Mouse (Mus musculus) erythroblast, embryonic 14.5 days (primary cell): ENCODE data around the gene Nmral1.
"Not testable (repeated sequence)": the region's sequence is repeated elsewhere in the genome, so short reads cannot be mapped to it uniquely, and the experiment has no call there.

ENCODE experiments used
- GATA1 ChIP-seq: IDR thresholded peaks from 2 replicates; pipeline ENCODE4 v1.6.1; 2012; ENCODE audit warnings: low read length, inconsistent platforms, mixed read lengths
- TAL1 ChIP-seq: IDR thresholded peaks from 3 replicates; pipeline ENCODE4 v1.6.1; 2012; ENCODE audit warnings: low read length, inconsistent platforms, mixed read lengths

DNA sequence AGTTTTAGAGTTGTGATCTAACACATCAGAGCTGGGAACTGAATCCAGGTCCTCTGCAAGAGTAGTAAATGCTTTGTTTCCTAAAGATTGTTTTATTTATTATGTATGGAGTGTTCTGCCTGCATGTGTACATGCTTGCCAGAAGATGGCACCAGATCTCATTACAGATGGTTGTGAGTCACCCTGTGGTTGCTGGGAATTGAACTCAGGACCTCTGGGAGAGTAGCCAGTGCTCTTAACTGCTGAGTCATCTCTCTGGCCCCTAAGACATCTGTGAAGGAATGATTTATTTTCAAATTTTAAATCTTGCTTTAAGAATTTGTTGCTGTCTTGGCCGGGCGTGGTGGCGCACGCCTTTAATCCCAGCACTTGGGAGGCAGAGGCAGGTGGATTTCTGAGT lies 29.8 kb downstream of the Nmral1 start:
- TF ChIP-seq TAL1, GATA1: not testable (repeated sequence)
